Mouse (Mus musculus) kidney, postnatal 4 days (tissue): ENCODE measurements at regions not wholly inside any gene's neighbourhood (a gene's known extent, or its start where the extent isn't known, plus 50 kb on each side); places are given as distances from the start of the nearest gene placed in this dataset.
"Not testable (repeated sequence)": the region's sequence is repeated elsewhere in the genome, so short reads cannot be mapped to it uniquely, and the experiment has no call there.

Experiments
- DNase-seq, 2 experiments: peaks; one replicate each; pipeline ENCODE4 v3.0.0; 2021; ENCODE audit warnings: mixed read lengths in 2 of 2

DNA sequence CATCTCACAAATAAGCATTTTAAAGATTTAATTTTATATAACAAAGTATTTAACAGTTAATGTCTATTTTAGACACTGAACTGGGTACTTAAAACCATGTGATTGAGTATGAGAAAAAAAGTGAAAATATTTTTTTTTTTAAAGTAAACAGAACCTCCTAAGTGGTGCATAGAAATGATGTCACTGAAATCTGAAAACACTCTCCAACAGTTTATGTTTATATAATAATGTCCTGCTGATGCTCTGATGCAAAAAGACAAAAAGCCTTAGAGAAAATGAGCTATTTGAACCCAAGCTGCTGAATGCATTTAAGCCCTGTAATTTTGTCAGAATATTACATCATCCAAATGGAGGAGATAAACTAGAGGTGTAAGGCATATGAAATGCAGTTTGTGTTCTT is 3447.1 kb downstream of the 9330182O14Rik start:
- DNase-seq: no peak

DNA sequence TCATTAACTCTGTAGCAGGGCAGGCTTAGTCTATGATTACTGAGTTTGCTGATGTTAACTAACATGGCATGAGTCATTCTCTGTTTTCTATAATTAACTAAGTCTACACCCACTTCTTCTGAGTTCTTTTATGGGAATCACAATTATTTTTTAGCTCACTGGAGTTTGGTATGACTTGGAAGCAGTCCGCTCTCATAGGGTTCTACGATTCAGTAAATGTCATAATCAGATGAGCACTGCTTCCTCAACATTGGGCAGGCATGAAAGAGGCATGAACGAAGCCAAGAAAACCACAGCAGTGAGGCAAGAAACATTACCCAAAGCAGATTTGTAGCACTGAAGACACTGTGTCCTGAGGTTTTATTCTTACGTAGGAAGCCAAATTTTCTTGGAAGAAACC is 3451.6 kb downstream of the 9330182O14Rik start:
- DNase-seq: no peak

DNA sequence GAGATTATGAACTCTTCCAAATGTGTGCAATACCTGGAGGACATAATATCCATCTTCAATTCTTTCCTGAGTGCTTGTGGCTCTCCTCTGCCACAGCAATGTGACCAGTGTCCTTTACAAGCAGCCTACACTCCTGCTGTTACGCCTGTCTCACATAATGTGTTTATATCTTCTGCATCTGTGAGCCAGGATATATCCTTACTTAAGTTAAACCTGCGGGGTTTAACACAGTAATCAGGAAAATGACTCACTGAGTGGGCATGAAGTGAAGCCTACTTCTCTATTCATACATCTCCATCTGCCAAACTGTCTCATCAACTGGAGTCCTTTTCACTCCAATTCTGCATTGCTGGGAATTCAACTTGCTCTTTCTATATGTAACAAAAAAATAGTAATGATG is 3453.9 kb downstream of the 9330182O14Rik start:
- no peak for DNase-seq

DNA sequence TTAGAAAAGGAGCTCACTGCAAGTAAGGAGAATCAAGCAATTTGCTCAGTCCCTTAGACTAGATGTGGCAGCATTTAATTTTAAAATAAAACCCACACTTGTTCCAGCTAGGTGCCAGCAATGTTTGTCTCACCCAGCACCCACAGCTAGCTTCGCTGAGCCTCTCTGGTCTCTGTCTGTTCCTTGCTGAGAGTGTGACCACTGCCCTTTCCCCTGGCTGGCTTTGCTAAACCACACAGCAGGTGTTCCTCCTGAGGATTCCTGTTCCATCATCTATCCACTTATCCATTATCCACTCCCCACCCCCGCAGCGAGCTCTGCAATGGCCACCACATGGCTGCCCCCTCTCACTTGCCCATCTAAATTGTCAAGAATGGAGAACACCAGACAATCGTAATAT is 3473.5 kb downstream of the 9330182O14Rik start:
- no peak for DNase-seq

GRCm38 (mm10) chr15:43609901-43610300 is 3475.7 kb downstream of the 9330182O14Rik start:
- DNase-seq: no peak

- DNase-seq: no peak
These were observed 3480.0 kb downstream of the 9330182O14Rik start for GRCm38 (mm10) chr15:43614004-43614661.

DNA sequence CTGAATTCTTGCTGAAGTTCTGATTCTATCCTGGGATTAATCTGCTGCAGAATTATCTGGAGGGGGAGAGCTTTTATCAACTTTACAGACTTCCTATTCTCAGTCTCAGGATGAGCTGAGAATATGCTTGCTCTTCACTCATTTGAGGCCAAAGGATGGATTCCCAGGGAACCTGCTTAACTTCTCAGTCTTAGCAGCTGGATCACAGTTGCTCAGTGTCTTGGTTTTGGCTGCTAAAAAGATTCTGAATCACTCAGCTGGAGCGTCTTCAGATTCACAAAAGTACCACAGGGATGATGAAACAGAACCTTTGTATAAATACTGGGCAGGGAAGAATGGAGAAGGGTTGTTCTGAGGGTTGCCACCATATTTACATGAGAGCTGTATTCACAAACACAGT is 3481.6 kb downstream of the 9330182O14Rik start:
- no peak for DNase-seq

- DNase-seq: no peak
These were observed 3490.3 kb downstream of the 9330182O14Rik start for GRCm38 (mm10) chr15:43624431-43624965.

DNA sequence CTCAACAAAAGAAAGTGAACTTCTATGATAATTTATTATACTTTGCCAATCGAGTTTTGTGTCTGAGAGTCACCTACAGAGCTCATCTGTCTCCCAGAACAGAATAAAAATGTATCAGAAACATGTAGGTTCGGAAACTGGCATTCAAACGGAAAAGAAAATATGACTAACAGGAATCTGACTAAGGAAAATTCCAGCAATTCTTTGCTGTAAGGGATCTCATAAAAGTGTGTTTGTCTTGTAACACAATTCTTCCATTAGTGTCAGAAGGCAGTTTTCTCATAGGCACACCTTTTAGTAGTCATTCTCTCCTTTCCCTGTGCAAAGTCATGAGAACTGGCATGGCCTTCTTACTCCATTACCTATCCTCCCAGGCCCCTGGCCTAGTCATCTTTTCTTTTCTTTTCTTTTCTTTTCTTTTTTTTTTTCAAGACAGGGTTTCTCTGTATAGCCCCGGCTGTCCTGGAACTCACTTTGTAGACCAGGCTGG is 3490.9 kb downstream of the 9330182O14Rik start:
- DNase-seq: no peak

DNA sequence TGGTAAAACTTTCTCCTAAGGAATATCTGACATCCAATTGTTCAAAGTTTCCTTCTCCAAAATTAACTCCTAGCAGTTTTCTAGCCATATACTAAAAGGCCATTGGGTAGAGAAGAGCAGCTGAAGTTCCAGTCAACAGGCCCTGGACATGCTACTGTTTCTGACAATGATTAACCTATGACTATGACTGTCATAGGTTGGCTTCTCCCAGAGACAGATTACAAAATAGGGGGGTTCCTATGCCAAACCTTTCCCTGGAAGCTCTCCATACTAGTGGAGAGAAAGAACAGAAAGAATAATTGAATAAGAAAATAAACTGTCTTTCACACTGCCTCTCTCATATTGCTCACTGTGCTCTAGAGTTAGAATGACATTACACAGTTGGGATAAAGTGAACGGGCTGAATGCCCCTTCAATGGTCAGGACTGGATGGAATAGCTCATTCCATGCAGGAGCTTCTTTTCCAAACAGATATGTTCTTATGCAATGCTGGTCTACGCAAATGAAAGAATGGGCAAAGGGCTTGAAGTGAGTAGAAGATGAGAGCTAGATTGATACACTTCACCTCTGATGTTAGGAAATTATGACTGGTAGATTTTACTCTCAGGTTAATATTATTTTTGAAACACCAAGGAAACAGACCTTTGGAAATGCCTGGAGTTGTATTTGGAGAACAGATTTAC is 3516.8 kb downstream of the 9330182O14Rik start:
- DNase-seq: no peak

GRCm38 (mm10) chr15:43663648-43664047 is 3529.5 kb downstream of the 9330182O14Rik start:
- DNase-seq: no peak

DNA sequence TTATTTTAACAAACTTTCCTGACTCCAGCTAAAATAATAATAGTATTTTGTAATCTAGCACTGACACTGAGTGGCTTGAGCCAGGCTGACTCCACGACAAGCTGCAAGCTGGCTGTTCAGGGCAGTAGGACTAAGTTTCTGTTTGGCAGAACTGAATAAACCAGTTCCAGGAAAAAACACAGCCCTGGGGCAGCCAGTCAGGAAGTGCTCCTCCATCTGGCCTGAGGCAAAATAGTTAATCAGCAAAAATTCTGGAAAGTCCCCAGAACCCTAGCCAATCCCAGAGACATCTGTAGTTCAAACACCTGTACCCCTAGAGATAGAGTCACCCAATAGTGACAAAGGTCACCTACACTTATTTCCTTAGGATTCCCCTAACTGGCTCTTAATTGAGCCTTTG is 3544.7 kb downstream of the 9330182O14Rik start:
- DNase-seq: no peak

- no peak for DNase-seq
These were observed 3548.0 kb downstream of the 9330182O14Rik start for GRCm38 (mm10) chr15:43682176-43682575.

DNA sequence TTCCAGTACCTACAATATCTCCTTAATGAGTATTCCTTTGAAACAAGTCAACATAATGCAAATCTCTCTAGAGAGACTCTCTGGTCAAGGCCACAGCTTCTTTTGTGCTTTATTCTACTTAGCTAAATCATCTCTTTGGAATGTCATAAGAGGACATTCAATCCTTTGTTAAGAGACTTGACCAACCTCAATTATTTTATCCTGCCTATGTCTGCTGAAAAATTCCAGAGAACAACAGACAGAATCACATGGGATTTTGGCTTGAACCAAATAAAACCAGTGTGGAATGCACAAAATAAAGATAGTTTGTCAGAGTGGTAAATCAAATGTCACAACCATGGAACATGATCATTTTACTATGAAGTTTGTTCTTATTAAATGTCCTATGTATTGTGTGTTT is 3557.8 kb downstream of the 9330182O14Rik start:
- DNase-seq: not testable (repeated sequence)

- DNase-seq: no peak
These were observed 3561.3 kb downstream of the 9330182O14Rik start for GRCm38 (mm10) chr15:43695451-43695850.

DNA sequence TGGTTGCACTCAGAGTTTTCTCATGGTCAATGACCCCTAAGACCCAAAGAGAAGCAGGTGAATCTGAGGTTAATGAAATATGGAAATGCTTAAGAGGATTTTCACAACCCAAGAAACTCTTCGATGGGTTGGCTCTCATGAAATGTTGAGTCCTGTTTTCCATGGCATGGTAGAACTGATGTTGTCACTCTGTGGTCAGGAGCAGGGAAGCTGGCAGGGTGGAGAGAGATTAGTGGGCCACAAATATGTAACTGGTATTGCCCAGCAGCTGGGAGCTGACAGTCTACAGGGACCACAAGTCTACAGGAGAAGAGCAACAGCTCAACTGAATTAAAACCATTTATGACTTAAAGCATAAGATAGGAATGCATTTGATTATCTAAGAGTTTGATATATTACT is 3582.9 kb downstream of the 9330182O14Rik start:
- no peak for DNase-seq

DNA sequence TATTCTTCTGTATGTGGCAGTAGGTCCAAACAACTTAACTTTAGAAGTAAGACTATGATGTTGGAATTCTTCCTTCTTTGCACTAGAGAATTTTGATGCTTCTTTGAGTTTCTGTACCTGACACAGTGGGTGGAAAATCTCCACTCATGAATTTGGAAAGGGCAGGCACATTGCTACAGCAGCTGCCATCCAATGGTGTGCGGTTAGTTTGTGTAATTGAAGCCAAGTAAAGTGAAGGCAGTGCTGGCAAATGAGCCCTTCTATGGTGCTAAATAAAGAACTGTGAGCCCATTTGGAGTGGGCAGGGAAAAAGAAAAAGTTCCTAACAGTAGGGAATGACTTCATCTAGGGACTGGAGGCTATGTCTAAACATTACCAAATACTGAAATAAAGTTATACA is 3583.4 kb downstream of the 9330182O14Rik start:
- DNase-seq: no peak

- no peak for DNase-seq
These were observed 3586.8 kb downstream of the 9330182O14Rik start for GRCm38 (mm10) chr15:43720916-43721315.

DNA sequence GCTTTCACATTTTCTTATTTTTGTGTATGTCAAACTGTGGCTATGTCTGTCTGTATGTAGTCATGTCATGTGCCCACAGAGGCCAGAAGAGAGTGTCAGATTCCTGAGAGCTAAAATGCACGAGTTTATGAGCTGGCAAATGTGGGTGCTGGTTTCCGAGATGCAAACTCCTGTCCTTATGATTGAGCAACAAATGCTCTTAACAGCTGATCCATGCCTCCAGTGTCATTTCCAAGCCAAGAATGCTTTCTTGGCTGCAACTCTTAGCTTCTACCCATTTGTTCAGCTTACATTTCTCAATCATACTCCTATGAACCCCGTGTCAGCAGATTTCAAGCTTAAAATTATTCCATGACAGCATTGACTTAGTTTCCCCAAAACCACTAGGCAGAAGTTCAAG is 3601.5 kb downstream of the 9330182O14Rik start:
- no peak for DNase-seq

DNA sequence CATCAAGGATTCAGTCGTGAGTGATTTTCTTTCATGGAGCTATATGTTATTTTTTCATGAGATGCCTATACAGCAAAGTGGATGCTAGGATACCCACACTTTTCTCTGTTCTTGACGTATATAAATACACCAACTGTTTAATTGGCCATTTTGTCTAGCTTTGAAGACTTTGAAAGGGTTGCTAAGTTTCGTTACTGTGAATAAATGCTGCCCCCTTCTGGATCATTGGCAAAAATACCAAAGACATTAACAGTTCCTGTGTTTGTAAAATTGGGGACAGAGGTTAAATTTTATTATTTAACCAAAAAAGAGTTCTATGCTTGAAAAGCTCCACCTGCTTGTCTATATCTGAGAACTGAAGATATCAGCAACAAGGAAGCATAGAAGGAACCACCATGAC is 3624.1 kb downstream of the 9330182O14Rik start:
- DNase-seq: no peak

DNA sequence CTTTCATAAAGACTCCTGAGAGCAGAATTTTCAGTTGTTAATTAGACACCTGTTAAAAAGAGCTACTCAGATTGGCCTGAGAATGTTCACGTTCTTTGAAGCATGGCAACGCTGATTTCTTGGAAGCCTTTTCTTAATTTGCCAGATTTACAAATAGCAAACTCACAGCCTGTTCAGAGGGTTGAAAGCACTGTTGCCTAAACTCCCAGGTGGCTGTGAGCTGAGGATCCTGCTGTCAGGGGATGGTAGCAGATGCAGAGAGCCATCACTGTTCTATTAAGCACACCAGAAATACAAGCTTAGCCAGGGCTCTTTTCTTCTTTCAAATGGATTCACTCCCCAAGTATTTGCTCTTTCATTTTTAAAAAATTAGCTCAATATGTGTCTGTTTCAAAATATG is 3630.4 kb downstream of the 9330182O14Rik start:
- DNase-seq: no peak

DNA sequence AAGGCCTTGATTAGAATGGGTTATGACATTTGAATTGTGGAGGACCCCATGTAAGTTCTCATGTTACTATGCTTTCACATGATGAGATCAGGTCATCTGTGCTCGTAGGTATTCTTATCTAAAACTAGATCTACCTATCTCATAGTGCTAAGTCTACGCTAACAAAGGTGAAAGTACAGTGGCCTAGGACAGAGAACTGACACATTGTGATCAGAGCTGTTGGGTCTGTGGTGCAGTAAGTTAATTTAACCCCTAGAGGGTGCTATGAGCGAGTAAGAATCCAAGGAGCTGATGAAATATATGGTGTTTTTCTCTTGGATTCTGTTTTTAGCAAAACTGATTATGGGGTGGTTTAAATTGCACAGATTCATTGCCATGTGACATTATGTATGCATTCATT is 3638.6 kb downstream of the 9330182O14Rik start:
- DNase-seq: peak; percentile 1 to 5

GRCm38 (mm10) chr15:43782126-43782632 is 3648.0 kb downstream of the 9330182O14Rik start:
- DNase-seq: not testable (repeated sequence)

DNA sequence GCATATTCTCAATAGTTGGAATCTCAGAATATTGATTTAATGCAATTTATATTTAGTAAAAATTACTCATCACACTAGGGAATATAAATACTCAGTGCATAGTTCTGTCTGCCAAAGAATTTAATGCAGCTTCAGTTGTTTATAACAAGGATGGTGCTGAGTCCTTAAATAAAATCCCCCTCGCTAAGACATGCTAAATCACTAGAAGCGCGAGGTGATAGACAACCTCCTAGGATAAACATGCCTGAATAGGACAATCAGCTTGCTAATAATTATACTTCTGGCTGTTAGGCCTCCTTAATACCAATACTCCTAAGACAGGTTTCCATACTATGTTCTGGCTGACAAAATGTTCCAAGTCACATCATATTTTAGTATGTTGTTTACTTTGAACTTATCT is 3650.0 kb downstream of the 9330182O14Rik start:
- no peak for DNase-seq
